Mouse (Mus musculus) adrenal gland, postnatal 25 days (tissue): ENCODE measurements around the gene Tmem179b. TPM values are rescaled to one million over a fixed set of nuclear protein-coding genes. Genes with fewer than 3 reads are reported as not detected.
"Not testable (repeated sequence)": the region's sequence is repeated elsewhere in the genome, so short reads cannot be mapped to it uniquely, and the experiment has no call there.

ENCODE experiments used
- DNase-seq: peaks from one replicate; pipeline ENCODE4 v3.0.0; 2021; ENCODE audit warnings: mixed read lengths
- microRNA-seq, 2 experiments: library from miRNA; unstranded; fragments of <30 nt; microRNA quantifications; one replicate each; pipeline ENCODE4 v1.2.0; 2021
- total RNA-seq: library from RNA; stranded (reverse); gene quantifications from 2 replicates; pipeline ENCODE4 v1.2.3, GENCODE M21; 2021

Tmem179b gene
- total RNA-seq, 1 experiment from 2014 or later: 75.9 TPM

DNA sequence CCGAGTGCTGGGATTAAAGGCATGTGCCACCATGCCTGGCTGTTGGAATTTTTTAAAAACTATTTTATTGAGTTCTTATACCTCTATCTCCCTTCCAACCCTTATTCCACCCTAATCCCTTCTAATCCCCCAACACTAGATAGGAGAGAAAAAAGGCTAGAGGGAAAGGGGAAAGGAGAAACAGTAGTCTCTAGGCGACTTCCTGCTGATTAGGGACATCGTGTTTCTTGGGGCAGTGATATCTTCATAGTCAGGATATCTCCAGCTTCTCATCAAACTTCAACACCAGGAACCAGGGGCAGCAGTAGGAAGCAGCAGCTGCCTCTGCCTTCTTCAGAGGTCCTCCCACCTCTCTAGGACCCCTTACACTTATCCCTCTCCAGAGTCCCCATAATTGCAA lies 39.9 kb downstream of the Tmem179b start:
- DNase-seq: no peak

GRCm38 (mm10) chr19:8728335-8729099 lies 45.8 kb downstream of the Tmem179b start:
- not testable (repeated sequence) for DNase-seq

DNA sequence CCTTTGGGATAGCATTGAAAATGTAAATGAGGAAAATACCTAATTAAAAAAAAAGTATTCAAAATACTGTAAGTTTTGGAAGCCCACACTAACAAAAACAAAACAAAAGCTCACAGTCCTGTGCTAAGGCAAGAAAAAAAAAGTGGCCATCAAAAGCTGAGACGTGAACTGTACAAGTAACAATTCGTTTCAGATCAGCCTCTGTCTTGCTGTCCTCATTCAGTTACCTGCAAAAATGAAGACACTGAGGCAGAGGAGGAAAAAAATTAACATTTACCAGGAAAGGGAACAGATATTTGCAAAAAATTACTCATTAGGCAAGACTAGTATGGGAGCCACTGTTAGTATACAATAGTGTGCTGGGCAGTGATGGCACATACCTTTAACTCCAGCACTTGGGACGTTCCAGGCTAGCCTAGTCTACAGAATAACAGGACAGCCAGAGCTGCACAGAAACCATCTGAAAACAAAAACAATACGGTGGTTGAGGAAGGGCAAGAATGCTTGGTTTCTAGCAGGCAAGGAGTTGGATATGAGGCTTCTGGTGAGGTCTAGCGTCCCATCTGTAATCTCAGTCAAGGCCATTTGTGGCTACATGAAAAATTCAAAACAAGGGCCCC lies 46.7 kb downstream of the Tmem179b start:
- no peak for DNase-seq

GRCm38 (mm10) chr19:8726609-8727390 lies 47.5 kb downstream of the Tmem179b start:
- no peak for DNase-seq

GRCm38 (mm10) chr19:8725081-8725613 lies 49.1 kb downstream of the Tmem179b start:
- no peak for DNase-seq

- DNase-seq: no peak
Measured at GRCm38 (mm10) chr19:8724392-8724791, 49.9 kb downstream of the Tmem179b start.

- no peak for DNase-seq
Measured at GRCm38 (mm10) chr19:8723574-8724346, 50.5 kb downstream of the Tmem179b start.

GRCm38 (mm10) chr19:8722907-8723573 lies 51.2 kb downstream of the Tmem179b start, which contains the start of gene Slc3a2:
Gene Slc3a2, minus strand, starts transcription at chr19:8723369.
- peak; percentile 92 for DNase-seq

- no peak for DNase-seq
Measured at GRCm38 (mm10) chr19:8722559-8722906, 51.7 kb downstream of the Tmem179b start.

Small RNA genes within 50 kb of the gene (microRNA-seq; reads per million reads assigned to microRNA genes)
- gene Mir6992: 0 reads per million in 2 experiments

Other genes with a start within 250 kb of the Tmem179b start
- gene Slc22a8, start 183.2 kb downstream of the Tmem179b start, total RNA-seq: 0.24 TPM in 1 of 2 replicates, not detected in the other
- not detected in 2 replicates for gene Slc22a6, start 156.4 kb downstream of the Tmem179b start, total RNA-seq
- gene Chrm1, start 110.7 kb downstream of the Tmem179b start, total RNA-seq: 1.6 and 2.4 TPM in 2 replicates
- gene Slc3a2, start 51.1 kb downstream of the Tmem179b start, total RNA-seq: 269 and 403 TPM in 2 replicates
- 52.0 and 57.7 TPM in 2 replicates for gene Wdr74, start 38.6 kb downstream of the Tmem179b start, total RNA-seq
- 2.6 and 2.8 TPM in 2 replicates for gene 1700092M07Rik, start 33.7 kb downstream of the Tmem179b start, total RNA-seq
- 92.3 and 106 TPM in 2 replicates for gene Stx5a, start 33.1 kb downstream of the Tmem179b start, total RNA-seq
- 128 and 179 TPM in 2 replicates for gene Nxf1, start 17.4 kb downstream of the Tmem179b start, total RNA-seq
- gene Tmem223, start 3.5 kb downstream of the Tmem179b start, total RNA-seq: 122 and 123 TPM in 2 replicates
- 15.1 and 23.1 TPM in 2 replicates for gene Taf6l, start 11.9 kb upstream of the Tmem179b start, total RNA-seq
- 96.3 and 103 TPM in 2 replicates for gene Polr2g, start 24.1 kb upstream of the Tmem179b start, total RNA-seq
- 2.4 and 3.9 TPM in 2 replicates for gene Zbtb3, start 28.1 kb upstream of the Tmem179b start, total RNA-seq
- gene Ttc9c, start 44.9 kb upstream of the Tmem179b start, total RNA-seq: 32.7 and 41.1 TPM in 2 replicates
- gene Hnrnpul2, start 45.5 kb upstream of the Tmem179b start, total RNA-seq: 72.0 and 83.0 TPM in 2 replicates
- 23.5 TPM in 1 of 2 replicates, not detected in the other for gene AC129217.1, start 55.3 kb upstream of the Tmem179b start, total RNA-seq
- gene Bscl2, start 63.0 kb upstream of the Tmem179b start, total RNA-seq: 139 and 169 TPM in 2 replicates
- 5.3 and 6.1 TPM in 2 replicates for gene Gng3, start 64.7 kb upstream of the Tmem179b start, total RNA-seq
- gene Lrrn4cl, start 76.3 kb upstream of the Tmem179b start, total RNA-seq: 1.4 and 1.8 TPM in 2 replicates
- gene Ubxn1, start 97.0 kb upstream of the Tmem179b start, total RNA-seq: 206 and 217 TPM in 2 replicates
- 70.0 and 72.2 TPM in 2 replicates for gene Uqcc3, start 106.5 kb upstream of the Tmem179b start, total RNA-seq
- 5.9 and 23.7 TPM in 2 replicates for gene Lbhd1, start 109.3 kb upstream of the Tmem179b start, total RNA-seq
- gene Gm49403, start 109.5 kb upstream of the Tmem179b start, total RNA-seq: not detected in 2 replicates
- gene 1810009A15Rik, start 114.4 kb upstream of the Tmem179b start, total RNA-seq: 48.8 and 57.4 TPM in 2 replicates
- gene Gm49416, start 114.5 kb upstream of the Tmem179b start, total RNA-seq: not detected in 2 replicates
- 23.5 and 26.7 TPM in 2 replicates for gene Ints5, start 118.5 kb upstream of the Tmem179b start, total RNA-seq
- gene Ganab, start 123.6 kb upstream of the Tmem179b start, total RNA-seq: 196 and 200 TPM in 2 replicates
- 58.5 and 60.9 TPM in 2 replicates for gene B3gat3, start 145.9 kb upstream of the Tmem179b start, total RNA-seq
- 33.4 and 33.8 TPM in 2 replicates for gene Rom1, start 154.9 kb upstream of the Tmem179b start, total RNA-seq
- 57.2 and 67.5 TPM in 2 replicates for gene Eml3, start 155.1 kb upstream of the Tmem179b start, total RNA-seq
- gene Mta2, start 167.4 kb upstream of the Tmem179b start, total RNA-seq: 98.6 and 104 TPM in 2 replicates
- gene Tut1, start 179.4 kb upstream of the Tmem179b start, total RNA-seq: 23.1 and 23.6 TPM in 2 replicates
- 327 and 416 TPM in 2 replicates for gene Eef1g, start 192.6 kb upstream of the Tmem179b start, total RNA-seq
- 93.0 and 106 TPM in 2 replicates for gene Ahnak, start 214.8 kb upstream of the Tmem179b start, total RNA-seq